Mouse (Mus musculus) macrophage (primary cell): Measurements from ENCODE around the gene Ltc4s. TPM values are rescaled to one million over a fixed set of nuclear protein-coding genes. Genes with fewer than 3 reads are reported as not detected.

Source experiments
- H3K27ac ChIP-seq: fragments of 350-480 bp; formaldehyde crosslinking; 2 replicates; pipeline ENCODE4 v1.9.0; 2021
- H3K36me3 ChIP-seq: fragments of 350-480 bp; formaldehyde crosslinking; 2 replicates; pipeline ENCODE4 v1.9.0; 2021; ENCODE audit errors: inconsistent target
- H3K4me3 ChIP-seq: fragments of 350-480 bp; formaldehyde crosslinking; 2 replicates; pipeline ENCODE4 v1.9.0; 2021; ENCODE audit errors: inconsistent target
- H3K79me2 ChIP-seq: fragments of 350-480 bp; formaldehyde crosslinking; 2 replicates; pipeline ENCODE4 v1.9.0; 2021; ENCODE audit errors: inconsistent target
- WGBS: methylation state at CpG from one replicate; pipeline ENCODE4 v1.1.7; 2026; ENCODE audit warnings: inconsistent platforms; ENCODE audit not compliant: missing documents; 5-methylcytosine and 5-hydroxymethylcytosine counted together
- polyA plus RNA-seq: library from polyadenylated mRNA; stranded (reverse); fragments of 250-400 nt; gene quantifications from 3 replicates; pipeline ENCODE4 v1.2.4, GENCODE M21; 2018; ENCODE audit warnings: inconsistent platforms

The Ltc4s gene
- polyA plus RNA-seq, 1 experiment from 2014 or later = 6.5 TPM

GRCm38 (mm10) chr11:50236937-50237835, 1.2 kb downstream of the Ltc4s start:
- H3K27ac ChIP-seq = peak overlapping the region; percentile 58; the same call in 1 of the 2 replicates
- WGBS = 8% methylated on average over 65 of the region's 66 CpGs

GRCm38 (mm10) chr11:50236540-50236936, 1.9 kb downstream of the Ltc4s start:
- H3K79me2 ChIP-seq = no peaks in the 10 kb centered on the region
- H3K27ac ChIP-seq = 0 out of 2 replicates have a peak overlapping the region, but pooled peaks have one; percentile 13
- peaks cover 34% of the 10 kb centered on the region for H3K36me3 ChIP-seq
- H3K4me3 ChIP-seq = peak overlapping the region; percentile 29
- WGBS = under 1% methylated on average over 22 of the region's 27 CpGs

More at GRCm38 (mm10) chr11:50236937-50237835, 1.2 kb downstream of the Ltc4s start:
- Histone ChIP-seq H3K36me3 (peaks cover 28% of the 10 kb centered on the region), H3K79me2 (no peaks in the 10 kb centered on the region), H3K4me3 (peak overlapping the region; percentile 29)

- no peak overlapping the region for H3K4me3 ChIP-seq
- H3K27ac ChIP-seq = no peak overlapping the region
- peaks cover 12% of the 10 kb centered on the region for H3K79me2 ChIP-seq
- H3K36me3 ChIP-seq = peaks cover 42% of the 10 kb centered on the region
- 98% methylated on average over 25 of the region's 25 CpGs for WGBS
These were observed 3.8 kb downstream of the Ltc4s start for GRCm38 (mm10) chr11:50234606-50235005.

GRCm38 (mm10) chr11:50233993-50234392, 4.4 kb downstream of the Ltc4s start:
- Histone ChIP-seq H3K79me2 (peaks cover 18% of the 10 kb centered on the region), H3K36me3 (peaks cover 42% of the 10 kb centered on the region), H3K4me3 (no peak overlapping the region), H3K27ac (no peak overlapping the region)
- WGBS = 92% methylated on average over 11 of the region's 11 CpGs

- peaks cover 42% of the 10 kb centered on the region for H3K36me3 ChIP-seq
- peaks cover 28% of the 10 kb centered on the region for H3K79me2 ChIP-seq
- H3K4me3 ChIP-seq = no peak overlapping the region
- H3K27ac ChIP-seq = no peak overlapping the region
- 63% methylated on average over 9 of the region's 13 CpGs for WGBS
These were observed 5.4 kb downstream of the Ltc4s start for GRCm38 (mm10) chr11:50233022-50233421.

GRCm38 (mm10) chr11:50231411-50231810, 7.0 kb downstream of the Ltc4s start:
- Histone ChIP-seq H3K79me2 (peaks cover 44% of the 10 kb centered on the region), H3K36me3 (peaks cover 42% of the 10 kb centered on the region), H3K27ac (no peak overlapping the region), H3K4me3 (no peak overlapping the region)
- 43% methylated on average over 8 of the region's 8 CpGs for WGBS

- 89% methylated on average over 32 of the region's 45 CpGs for WGBS
These were observed 7.7 kb downstream of the Ltc4s start for GRCm38 (mm10) chr11:50230481-50231304.

GRCm38 (mm10) chr11:50229252-50229910, 9.0 kb downstream of the Ltc4s start:
- Histone ChIP-seq H3K27ac (peak overlapping the region; percentile 82), H3K36me3 (peaks cover 36% of the 10 kb centered on the region), H3K4me3 (no peak overlapping the region), H3K79me2 (peaks cover 53% of the 10 kb centered on the region)
- 42% methylated on average over 7 of the region's 7 CpGs for whole genome bisulfite sequencing

More at GRCm38 (mm10) chr11:50230481-50231304, 7.7 kb downstream of the Ltc4s start:
- Histone ChIP-seq H3K36me3 (peaks cover 42% of the 10 kb centered on the region), H3K27ac (no peak overlapping the region), H3K79me2 (peaks cover 51% of the 10 kb centered on the region), H3K4me3 (no peak overlapping the region)

GRCm38 (mm10) chr11:50228772-50229171, 9.6 kb downstream of the Ltc4s start:
- WGBS = 23% methylated on average over 3 of the region's 3 CpGs
- peak overlapping the region; percentile 82 for H3K27ac ChIP-seq
- H3K36me3 ChIP-seq = peaks cover 30% of the 10 kb centered on the region
- peaks cover 53% of the 10 kb centered on the region for H3K79me2 ChIP-seq
- H3K4me3 ChIP-seq = no peak overlapping the region

GRCm38 (mm10) chr11:50227736-50228135, 10.7 kb downstream of the Ltc4s start:
- 69% methylated on average over 4 of the region's 4 CpGs for WGBS
- Histone ChIP-seq H3K36me3 (peaks cover 19% of the 10 kb centered on the region), H3K27ac (peak overlapping the region; percentile 82), H3K79me2 (peaks cover 64% of the 10 kb centered on the region), H3K4me3 (no peak overlapping the region)

- Histone ChIP-seq H3K36me3 (peaks cover 14% of the 10 kb centered on the region), H3K79me2 (peaks cover 69% of the 10 kb centered on the region), H3K27ac (peak overlapping the region; percentile 82), H3K4me3 (peak overlapping the region; percentile 72; the same call in 1 of the 2 replicates)
- 14% methylated on average over 2 of the region's 3 CpGs for WGBS
These were observed 11.2 kb downstream of the Ltc4s start for GRCm38 (mm10) chr11:50227226-50227625.

- Histone ChIP-seq H3K79me2 (peaks cover 77% of the 10 kb centered on the region), H3K36me3 (0 out of 2 replicates have a peak, but pooled peaks cover 6% of the 10 kb centered on the region), H3K4me3 (peak overlapping the region; percentile 72), H3K27ac (peak overlapping the region; percentile 82)
- WGBS = 10% methylated on average over 2 of the region's 2 CpGs
These were observed 12.0 kb downstream of the Ltc4s start for GRCm38 (mm10) chr11:50226406-50226805.

GRCm38 (mm10) chr11:50225611-50226378, 12.6 kb downstream of the Ltc4s start:
- Histone ChIP-seq H3K36me3 (0 out of 2 replicates have a peak, but pooled peaks cover 6% of the 10 kb centered on the region), H3K27ac (peak overlapping the region; percentile 82), H3K4me3 (peak overlapping the region; percentile 72), H3K79me2 (peaks cover 83% of the 10 kb centered on the region)
- under 1% methylated on average over 34 of the region's 34 CpGs for WGBS
